Mouse (Mus musculus) cerebellum, adult 2 months (tissue): ENCODE data around the gene Cpe. TPM values are rescaled to one million over a fixed set of nuclear protein-coding genes. Genes with fewer than 3 reads are reported as not detected.

ENCODE experiments used
- DNase-seq, 2 experiments: peaks; one replicate each; pipeline ENCODE4 v3.0.0; 2021
- H3K27ac ChIP-seq: fragments of 200-500 bp; 2 replicates; pipeline ENCODE4 v1.5.1; 2012; ENCODE audit warnings: low read length, control low read depth, inconsistent platforms; ENCODE audit not compliant: insufficient read depth
- H3K27me3 ChIP-seq: fragments of 200-500 bp; 2 replicates; pipeline ENCODE4 v1.6.1; 2012; ENCODE audit warnings: inconsistent platforms, mild to moderate bottlenecking, low read length, moderate library complexity; ENCODE audit not compliant: control insufficient read depth, insufficient read depth
- H3K4me1 ChIP-seq: fragments of 200-500 bp; 2 replicates; pipeline ENCODE4 v1.6.1; 2011; ENCODE audit warnings: low read length; ENCODE audit not compliant: control insufficient read depth, insufficient read depth
- H3K4me3 ChIP-seq: fragments of 200-500 bp; replicated peaks from 2 replicates; pipeline ENCODE3; 2011; ENCODE audit warnings: mild to moderate bottlenecking, low read depth, low read length, control low read depth; ENCODE audit not compliant: insufficient read depth
- CTCF ChIP-seq: fragments of 200-500 bp; IDR thresholded peaks from 2 replicates; pipeline ENCODE4 v1.5.1; 2011; ENCODE audit warnings: low read depth, mild to moderate bottlenecking, control low read depth, low read length, moderate library complexity, borderline replicate concordance; ENCODE audit not compliant: insufficient read depth
- POLR2A ChIP-seq: fragments of 200-500 bp; IDR thresholded peaks from 2 replicates; pipeline ENCODE4 v1.6.1; 2011; ENCODE audit warnings: low read length, control low read depth, borderline replicate concordance; ENCODE audit not compliant: insufficient read depth
- WGBS: fragments of 180-500 bp; shearing (Covaris S2); methylation state at CpG from one replicate; pipeline ENCODE4 v1.1.7; 2018; 5-methylcytosine and 5-hydroxymethylcytosine counted together
- polyA plus RNA-seq: library from polyadenylated mRNA; depleted of rRNA; stranded (reverse); fragments of >200 nt; gene quantifications from 2 replicates; pipeline ENCODE4 v1.2.3, GENCODE M21; 2012

Cpe gene
- polyA plus RNA-seq, 1 experiment: 722 TPM

DNA sequence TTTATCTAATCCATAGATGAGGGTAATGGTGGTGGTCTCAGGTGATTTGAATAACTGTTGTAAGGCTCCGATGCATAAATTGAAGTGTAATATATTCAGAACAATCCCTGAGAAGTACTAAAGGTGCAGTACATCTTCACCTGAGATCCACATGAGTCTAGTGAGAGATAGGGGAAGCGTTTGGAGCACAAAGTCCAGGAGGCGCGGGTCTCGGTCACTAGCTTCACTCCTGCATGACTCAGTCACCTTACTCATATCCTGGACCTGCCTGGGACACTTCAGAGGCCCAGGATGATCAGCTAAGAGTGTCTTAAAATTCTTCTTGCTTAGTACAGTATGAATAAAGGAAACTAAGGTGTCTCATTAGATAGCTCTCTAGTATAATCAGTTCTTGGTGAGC, 86.8 kb downstream of the Cpe start:
- H3K4me1 ChIP-seq: no peaks in the 10 kb centered on the region; the same call in 1 of the 2 replicates
- no peak overlapping the region for H3K27ac ChIP-seq
- TF ChIP-seq CTCF (no peak), POLR2A (no peak)
- no peak for DNase-seq
- H3K4me3 ChIP-seq: no peak overlapping the region
- WGBS: 96% methylated on average over 5 of the region's 5 CpGs
- H3K27me3 ChIP-seq: no peaks in the 10 kb centered on the region

DNA sequence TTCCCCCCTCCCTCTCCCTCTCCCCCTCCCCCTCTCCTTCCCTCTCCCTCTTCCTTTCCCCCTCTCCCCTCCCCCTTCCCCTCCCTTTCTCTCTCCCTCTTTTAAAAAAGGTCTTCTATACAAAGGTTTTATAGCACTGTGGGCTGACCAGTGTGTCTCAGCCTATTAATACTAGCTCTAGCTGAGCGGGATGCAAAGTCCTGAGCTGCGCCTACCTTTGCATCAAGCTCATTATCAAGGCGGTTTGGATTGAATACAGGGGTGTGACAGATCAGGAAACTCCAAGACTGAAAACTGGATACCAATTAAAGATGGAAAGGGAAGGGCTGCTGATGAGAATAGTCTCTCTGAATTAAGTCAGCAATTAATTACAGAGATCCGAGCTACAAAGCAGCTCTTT, 94.6 kb downstream of the Cpe start:
- TF ChIP-seq CTCF (no peak), POLR2A (no peak)
- H3K4me3 ChIP-seq: no peak overlapping the region
- no peaks in the 10 kb centered on the region for H3K4me1 ChIP-seq
- H3K27me3 ChIP-seq: no peaks in the 10 kb centered on the region
- DNase-seq: no peak
- WGBS: 85% methylated on average over 4 of the region's 4 CpGs
- no peak overlapping the region for H3K27ac ChIP-seq

DNA sequence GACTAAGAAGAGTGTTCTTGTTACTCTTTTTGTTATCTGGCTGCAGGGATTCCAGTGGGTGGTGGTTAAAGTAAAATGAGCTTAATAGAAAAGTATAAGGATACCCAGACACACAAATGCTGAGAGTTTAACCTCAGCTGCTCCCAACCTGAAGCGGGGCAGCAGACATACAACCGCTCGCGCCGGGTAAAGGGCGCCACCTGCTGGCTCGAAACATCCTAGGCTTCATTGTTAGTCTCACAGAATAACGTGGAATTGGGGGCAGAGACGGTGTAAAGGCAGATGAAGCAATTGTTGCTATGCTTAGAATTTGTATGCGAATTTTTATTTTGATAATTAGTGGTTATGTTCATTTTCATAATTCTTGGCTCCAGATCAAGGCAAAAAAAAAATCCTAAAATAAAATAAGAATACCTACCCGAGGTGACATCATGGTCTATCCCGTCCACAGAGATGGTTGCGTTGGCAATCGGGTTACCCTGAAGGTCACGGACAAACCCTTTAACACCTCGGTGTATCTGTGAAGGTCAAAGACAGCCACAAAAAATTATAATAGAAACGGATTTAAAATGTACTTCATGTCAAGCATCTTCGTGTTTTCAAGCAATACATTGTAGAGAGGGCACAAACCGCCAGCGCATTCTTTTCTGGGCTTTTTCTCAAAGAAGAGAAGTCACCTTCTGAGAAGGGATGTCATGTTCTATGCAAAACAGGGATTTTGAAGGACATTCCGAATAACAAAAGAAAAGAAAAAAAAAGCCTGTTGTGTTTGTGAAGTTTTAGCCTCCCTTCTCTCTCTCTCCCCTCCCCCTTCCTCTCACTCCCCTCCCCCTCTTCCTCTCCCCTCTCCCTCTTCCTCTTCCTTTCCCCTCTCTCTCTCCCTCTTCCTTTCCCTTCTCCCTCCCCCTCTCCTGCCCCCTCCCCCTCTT, 95.5 kb downstream of the Cpe start:
- no peaks in the 10 kb centered on the region for H3K27me3 ChIP-seq
- H3K27ac ChIP-seq: no peak overlapping the region
- no peaks in the 10 kb centered on the region for H3K4me1 ChIP-seq
- WGBS: 47% methylated on average over 21 of the region's 21 CpGs
- DNase-seq: peak; percentile 64 to 77
- TF ChIP-seq CTCF (peak; percentile 73), POLR2A (no peak)
- H3K4me3 ChIP-seq: no peak overlapping the region

DNA sequence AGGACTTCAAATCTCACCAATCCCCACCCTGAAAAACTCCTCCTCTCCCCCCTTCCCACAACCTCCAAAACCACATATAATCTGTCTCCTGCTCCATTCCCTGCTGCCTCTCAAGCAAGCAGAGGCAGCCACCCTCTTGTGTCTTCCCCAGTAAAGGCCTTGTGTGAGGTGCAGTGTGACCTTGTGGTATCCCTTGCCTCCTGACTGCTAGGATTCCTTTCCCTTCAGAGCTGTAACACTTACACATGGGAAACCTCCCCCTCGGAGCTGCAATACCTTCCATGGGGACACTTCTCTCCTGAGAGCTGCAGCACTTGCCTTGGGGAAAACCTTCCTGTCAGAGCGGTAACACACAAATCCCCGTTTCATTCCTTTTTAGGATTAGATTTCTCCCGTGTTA, 96.5 kb downstream of the Cpe start:
- H3K27me3 ChIP-seq: no peaks in the 10 kb centered on the region
- DNase-seq: no peak
- H3K27ac ChIP-seq: no peak overlapping the region; the same call in 1 of the 2 replicates
- TF ChIP-seq POLR2A: no peak
- no peak for TF ChIP-seq CTCF
- H3K4me3 ChIP-seq: no peak overlapping the region
- H3K4me1 ChIP-seq: no peaks in the 10 kb centered on the region
- 85% methylated on average over 4 of the region's 4 CpGs for WGBS

DNA sequence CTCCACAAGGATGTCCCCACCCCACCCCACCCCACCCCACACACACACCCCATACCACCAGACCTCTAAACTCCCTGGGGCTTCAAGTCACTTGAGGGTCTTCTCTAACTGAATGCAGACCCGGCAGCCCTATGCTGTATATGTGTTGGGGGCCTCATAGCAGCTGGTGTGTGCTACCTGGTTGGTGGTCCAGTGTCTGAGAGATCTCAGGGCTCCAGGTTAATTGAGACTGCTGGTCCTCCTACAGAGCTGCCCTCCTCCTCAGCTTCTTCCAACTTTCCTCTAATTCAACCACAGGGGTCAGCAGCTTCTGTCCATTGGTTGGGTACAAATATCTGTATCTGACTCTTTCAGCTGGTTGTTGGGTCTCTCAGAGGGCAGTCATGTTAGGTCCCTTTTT, 102.4 kb downstream of the Cpe start:
- Histone ChIP-seq H3K27me3 (no peaks in the 10 kb centered on the region), H3K4me1 (no peaks in the 10 kb centered on the region), H3K4me3 (no peak overlapping the region), H3K27ac (no peak overlapping the region)
- 94% methylated on average over 1 of the region's 1 CpGs for WGBS
- TF ChIP-seq POLR2A (no peak), CTCF (no peak)
- DNase-seq: no peak

DNA sequence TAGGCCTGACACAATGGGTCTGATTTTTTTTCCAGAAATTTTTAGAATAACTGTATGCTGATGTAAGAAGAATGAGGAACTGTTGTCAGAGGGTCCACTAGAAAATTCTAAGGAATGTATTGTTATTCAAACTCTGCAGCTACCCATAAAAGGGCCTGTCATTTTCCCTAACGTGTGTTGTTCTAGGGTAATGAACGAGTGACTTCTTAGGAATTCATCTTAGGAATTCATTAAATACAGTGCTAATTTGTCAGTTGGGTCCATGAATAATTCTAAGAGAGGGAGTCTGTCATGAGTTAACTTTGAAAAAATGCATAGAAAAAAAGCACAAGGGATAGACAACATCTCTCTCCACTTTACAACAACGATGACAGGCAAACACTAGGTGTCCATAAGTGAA, 110.0 kb downstream of the Cpe start:
- DNase-seq: no peak
- no peaks in the 10 kb centered on the region for H3K4me1 ChIP-seq
- no peak overlapping the region for H3K27ac ChIP-seq
- no peaks in the 10 kb centered on the region for H3K27me3 ChIP-seq
- WGBS: 28% methylated on average over 3 of the region's 3 CpGs
- no peak overlapping the region for H3K4me3 ChIP-seq
- TF ChIP-seq POLR2A: no peak
- TF ChIP-seq CTCF: no peak

DNA sequence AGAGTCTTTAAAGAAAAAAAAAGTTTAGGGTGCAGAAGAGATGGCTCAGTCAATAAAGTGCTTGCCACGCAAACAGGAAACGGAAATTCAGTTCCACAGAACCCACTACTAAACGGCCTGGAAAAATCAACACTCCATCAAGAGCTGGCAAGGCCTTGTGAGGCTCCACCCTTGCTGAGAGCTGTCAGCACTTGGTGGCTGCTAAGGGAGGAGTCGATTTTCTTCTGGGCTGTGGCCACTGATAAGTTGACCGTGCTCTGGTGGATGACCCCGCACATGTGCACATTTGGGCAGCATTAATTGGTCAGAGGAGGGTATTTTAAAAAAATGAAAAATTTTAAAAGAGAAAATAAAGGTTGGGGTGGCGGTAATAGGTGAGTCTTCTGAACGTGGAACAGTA, 114.6 kb downstream of the Cpe start:
- TF ChIP-seq CTCF: no peak
- TF ChIP-seq POLR2A: no peak
- no peak overlapping the region for H3K27ac ChIP-seq
- 77% methylated on average over 8 of the region's 8 CpGs for WGBS

DNA sequence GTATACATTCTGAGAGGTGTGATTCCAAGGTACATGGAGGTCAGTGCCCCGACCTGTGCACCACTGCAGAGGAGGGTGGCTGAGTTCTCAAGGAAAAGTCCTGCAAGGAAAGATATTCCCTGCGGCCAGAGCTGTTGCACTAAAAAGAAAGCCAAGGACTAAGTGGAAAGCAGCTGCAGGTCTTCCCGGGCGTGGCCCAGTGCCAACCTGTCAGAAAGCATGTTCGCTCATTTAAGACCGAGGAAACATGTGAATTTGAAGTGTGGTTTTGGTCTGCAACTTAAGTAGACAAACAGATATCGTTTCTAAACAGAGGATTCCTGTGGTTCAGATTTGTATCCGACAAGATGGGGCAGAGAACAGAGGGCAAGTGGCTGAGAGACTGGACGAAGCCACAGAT, 117.9 kb downstream of the Cpe start:
- DNase-seq: no peak
- Histone ChIP-seq H3K4me1 (no peaks in the 10 kb centered on the region), H3K4me3 (no peak overlapping the region), H3K27me3 (no peaks in the 10 kb centered on the region), H3K27ac (no peak overlapping the region)
- WGBS: 23% methylated on average over 9 of the region's 9 CpGs
- no peak for TF ChIP-seq POLR2A
- TF ChIP-seq CTCF: no peak

More for the DNA sequence above, 114.6 kb downstream of the Cpe start:
- no peak for DNase-seq
- no peak overlapping the region for H3K4me3 ChIP-seq
- H3K27me3 ChIP-seq: no peaks in the 10 kb centered on the region
- no peaks in the 10 kb centered on the region for H3K4me1 ChIP-seq
